Mouse (Mus musculus) neural tube, embryonic 14.5 days (tissue): ENCODE results near the gene Atp8b4. TPM values are rescaled to one million over a fixed set of nuclear protein-coding genes. Genes with fewer than 3 reads are reported as not detected.

Experiments
- ATAC-seq: fragments of 200-750 bp; cut with Nextera tagmentation; 2 replicates; pipeline ENCODE4 v1.8.0; 2017; ENCODE audit warnings: low read depth, mild to moderate bottlenecking, moderate TSS enrichment, moderate library complexity
- H3K27ac ChIP-seq: fragments of 300-500 bp; sonication (generic); 2 replicates; pipeline ENCODE4 v1.5.1; 2014; ENCODE audit warnings: low read depth, mild to moderate bottlenecking, control low read depth, low read length, moderate library complexity, mixed read lengths
- H3K27me3 ChIP-seq: fragments of 300-500 bp; sonication (generic); 2 replicates; pipeline ENCODE4 v1.6.1; 2014; ENCODE audit warnings: low read length; ENCODE audit not compliant: control insufficient read depth, insufficient read depth
- H3K36me3 ChIP-seq: fragments of 300-500 bp; sonication (generic); 2 replicates; pipeline ENCODE4 v1.6.1; 2014; ENCODE audit warnings: low read length, mixed read lengths; ENCODE audit not compliant: control insufficient read depth, insufficient read depth
- H3K4me1 ChIP-seq: fragments of 300-500 bp; sonication (generic); 2 replicates; pipeline ENCODE4 v1.6.1; 2014; ENCODE audit warnings: low read length; ENCODE audit not compliant: control insufficient read depth, insufficient read depth
- H3K4me2 ChIP-seq: fragments of 300-500 bp; sonication (generic); 2 replicates; pipeline ENCODE4 v1.6.1; 2014; ENCODE audit warnings: mild to moderate bottlenecking, low read depth, low read length, control low read depth
- H3K4me3 ChIP-seq: fragments of 300-500 bp; sonication (generic); 2 replicates; pipeline ENCODE4 v1.5.1; 2014; ENCODE audit warnings: low read depth, low read length, control low read depth, mixed read lengths
- H3K9ac ChIP-seq: fragments of 300-500 bp; sonication (generic); replicated peaks from 2 replicates; pipeline ENCODE4 v1.6.1; 2014; ENCODE audit warnings: low read depth, mild to moderate bottlenecking, control low read depth, low read length, mixed read lengths
- H3K9me3 ChIP-seq: fragments of 300-500 bp; sonication (generic); 2 replicates; pipeline ENCODE4 v1.6.1; 2016; ENCODE audit warnings: low read length; ENCODE audit not compliant: control insufficient read depth
- WGBS: fragments of 180-500 bp; shearing (Covaris S2); extraction: QIAGEN DNeasy Blood & Tissue Kit; methylation state at CpG from one replicate; pipeline ENCODE4 v1.1.7; 2014; 5-methylcytosine and 5-hydroxymethylcytosine counted together
- polyA plus RNA-seq: library from polyadenylated mRNA; unstranded; fragments of >200 nt; fragmentation: Nextera tagmentation; extraction: Ambion mirVana; gene quantifications from 2 replicates; pipeline ENCODE4 v1.2.1, GENCODE M21; 2014

The Atp8b4 gene
- polyA plus RNA-seq, 1 experiment from 2014 or later: 0.03 TPM

DNA sequence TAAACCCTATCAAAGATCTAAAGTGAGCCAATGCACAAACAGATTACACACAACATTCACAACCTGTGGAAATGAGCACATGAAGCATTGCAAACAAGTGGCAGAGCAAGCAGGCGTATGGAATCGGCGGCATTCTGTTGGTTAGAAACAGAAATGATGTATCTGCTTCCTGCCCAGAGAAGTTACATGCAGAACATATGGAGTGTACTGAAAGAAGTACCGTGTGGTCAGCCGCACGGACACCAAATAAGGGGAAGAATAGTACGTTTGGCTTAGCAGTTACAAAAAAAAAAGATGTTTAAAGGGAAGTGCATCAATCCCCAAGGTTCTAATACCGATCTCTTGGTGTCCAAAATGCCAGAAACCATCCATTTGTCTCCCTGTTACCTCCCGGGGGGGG, 9.9 kb downstream of the Atp8b4 start:
- H3K27ac ChIP-seq: no peak overlapping the region
- H3K4me1 ChIP-seq: no peaks in the 10 kb centered on the region
- 88% methylated on average over 9 of the region's 9 CpGs for WGBS
- H3K4me2 ChIP-seq: no peak overlapping the region
- H3K9me3 ChIP-seq: no peaks in the 10 kb centered on the region
- H3K27me3 ChIP-seq: no peaks in the 10 kb centered on the region
- H3K9ac ChIP-seq: no peak overlapping the region
- H3K36me3 ChIP-seq: no peaks in the 10 kb centered on the region
- ATAC-seq: no peak
- no peak overlapping the region for H3K4me3 ChIP-seq

- no peaks in the 10 kb centered on the region for H3K4me1 ChIP-seq
- H3K4me3 ChIP-seq: no peak overlapping the region
- H3K27me3 ChIP-seq: no peaks in the 10 kb centered on the region
- no peaks in the 10 kb centered on the region for H3K36me3 ChIP-seq
- H3K9me3 ChIP-seq: no peaks in the 10 kb centered on the region
- H3K27ac ChIP-seq: no peak overlapping the region
- H3K4me2 ChIP-seq: no peak overlapping the region
- ATAC-seq: no peak
- H3K9ac ChIP-seq: no peak overlapping the region
- 89% methylated on average over 11 of the region's 11 CpGs for WGBS
These were observed 15.0 kb downstream of the Atp8b4 start for GRCm38 (mm10) chr2:126485262-126486017.

GRCm38 (mm10) chr2:126483337-126483736, 17.1 kb downstream of the Atp8b4 start:
- H3K4me3 ChIP-seq: no peak overlapping the region
- WGBS: 90% methylated on average over 6 of the region's 6 CpGs

DNA sequence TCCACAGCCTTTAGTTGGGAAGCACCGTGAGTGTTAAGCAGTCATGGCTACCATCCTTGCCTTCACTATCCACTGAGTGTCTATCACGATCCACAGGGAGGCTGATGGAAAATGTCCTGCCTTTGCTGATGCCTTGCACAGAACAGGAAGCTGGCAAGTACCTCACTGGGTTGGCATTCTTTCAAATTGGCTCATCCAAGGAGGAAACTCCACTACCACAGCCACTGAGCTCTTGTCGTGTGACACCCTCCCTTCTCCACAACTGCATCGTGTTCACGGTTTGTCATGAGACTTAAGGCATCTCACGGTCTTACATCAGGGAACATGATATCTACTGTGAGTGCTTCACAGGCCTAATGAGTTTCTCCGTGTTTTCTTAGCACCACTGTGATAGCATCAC, 22.9 kb downstream of the Atp8b4 start:
- no peak overlapping the region for H3K4me2 ChIP-seq
- no peaks in the 10 kb centered on the region for H3K9me3 ChIP-seq
- H3K36me3 ChIP-seq: no peaks in the 10 kb centered on the region
- H3K9ac ChIP-seq: no peak overlapping the region
- no peaks in the 10 kb centered on the region for H3K27me3 ChIP-seq
- ATAC-seq: no peak
- no peak overlapping the region for H3K4me3 ChIP-seq
- H3K4me1 ChIP-seq: no peaks in the 10 kb centered on the region
- 90% methylated on average over 7 of the region's 7 CpGs for WGBS
- no peak overlapping the region for H3K27ac ChIP-seq

More at GRCm38 (mm10) chr2:126483337-126483736, 17.1 kb downstream of the Atp8b4 start:
- no peak overlapping the region for H3K4me2 ChIP-seq
- H3K27me3 ChIP-seq: no peaks in the 10 kb centered on the region
- no peak overlapping the region for H3K9ac ChIP-seq
- no peaks in the 10 kb centered on the region for H3K4me1 ChIP-seq
- no peak overlapping the region for H3K27ac ChIP-seq
- no peaks in the 10 kb centered on the region for H3K36me3 ChIP-seq
- H3K9me3 ChIP-seq: no peaks in the 10 kb centered on the region
- ATAC-seq: no peak

DNA sequence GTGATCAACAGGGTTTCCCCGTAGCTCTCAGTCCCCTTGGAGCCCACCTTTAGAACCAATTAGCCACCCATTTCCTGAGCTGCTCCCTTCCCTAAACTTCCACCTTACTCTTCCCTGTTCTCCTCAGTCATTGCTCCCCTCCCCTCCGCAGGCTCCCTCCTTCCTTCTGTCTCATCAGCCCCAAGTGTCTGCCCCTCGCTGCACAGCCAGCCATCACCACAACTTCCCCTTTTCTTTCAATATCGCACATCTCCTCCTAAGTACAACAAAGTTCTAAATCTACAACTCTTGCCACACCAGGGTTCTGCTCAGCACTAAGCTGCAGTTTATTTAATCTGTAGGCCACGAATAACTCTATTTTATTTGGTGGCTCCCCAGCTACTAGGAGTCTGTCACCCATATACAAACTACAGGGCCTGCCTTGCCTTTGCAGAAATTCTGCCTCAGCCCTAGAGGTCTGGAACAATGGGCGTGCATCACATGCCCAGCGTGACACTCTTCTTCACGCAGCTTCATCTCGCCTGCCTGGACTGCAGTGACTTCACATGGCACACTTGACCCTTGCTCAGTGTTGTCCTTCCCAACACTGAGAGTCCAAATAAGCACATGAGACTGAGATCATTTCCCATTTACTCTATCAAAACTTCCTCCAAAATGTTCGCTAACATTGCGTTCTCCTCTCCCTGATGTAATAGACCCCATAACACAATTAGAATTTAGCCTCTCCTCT, 24.6 kb downstream of the Atp8b4 start:
- no peaks in the 10 kb centered on the region for H3K36me3 ChIP-seq
- WGBS: 86% methylated on average over 11 of the region's 11 CpGs
- ATAC-seq: no peak
- no peak overlapping the region for H3K27ac ChIP-seq
- H3K4me1 ChIP-seq: no peaks in the 10 kb centered on the region
- H3K4me2 ChIP-seq: no peak overlapping the region
- no peak overlapping the region for H3K9ac ChIP-seq
- no peak overlapping the region for H3K4me3 ChIP-seq
- no peaks in the 10 kb centered on the region for H3K27me3 ChIP-seq
- no peaks in the 10 kb centered on the region for H3K9me3 ChIP-seq

GRCm38 (mm10) chr2:126474019-126474418, 26.5 kb downstream of the Atp8b4 start:
- Histone ChIP-seq H3K4me2 (no peak overlapping the region), H3K27me3 (no peaks in the 10 kb centered on the region), H3K4me1 (no peaks in the 10 kb centered on the region), H3K27ac (no peak overlapping the region), H3K9ac (no peak overlapping the region), H3K4me3 (no peak overlapping the region), H3K9me3 (no peaks in the 10 kb centered on the region), H3K36me3 (no peaks in the 10 kb centered on the region)
- WGBS: 95% methylated on average over 6 of the region's 6 CpGs
- ATAC-seq: no peak

GRCm38 (mm10) chr2:126472836-126473235, 27.6 kb downstream of the Atp8b4 start:
- no peak overlapping the region for H3K4me3 ChIP-seq
- no peak for ATAC-seq
- WGBS: 86% methylated on average over 5 of the region's 5 CpGs
- H3K9ac ChIP-seq: no peak overlapping the region
- H3K27ac ChIP-seq: no peak overlapping the region
- H3K36me3 ChIP-seq: no peaks in the 10 kb centered on the region
- H3K4me2 ChIP-seq: no peak overlapping the region
- H3K9me3 ChIP-seq: no peaks in the 10 kb centered on the region
- no peaks in the 10 kb centered on the region for H3K27me3 ChIP-seq
- no peaks in the 10 kb centered on the region for H3K4me1 ChIP-seq

DNA sequence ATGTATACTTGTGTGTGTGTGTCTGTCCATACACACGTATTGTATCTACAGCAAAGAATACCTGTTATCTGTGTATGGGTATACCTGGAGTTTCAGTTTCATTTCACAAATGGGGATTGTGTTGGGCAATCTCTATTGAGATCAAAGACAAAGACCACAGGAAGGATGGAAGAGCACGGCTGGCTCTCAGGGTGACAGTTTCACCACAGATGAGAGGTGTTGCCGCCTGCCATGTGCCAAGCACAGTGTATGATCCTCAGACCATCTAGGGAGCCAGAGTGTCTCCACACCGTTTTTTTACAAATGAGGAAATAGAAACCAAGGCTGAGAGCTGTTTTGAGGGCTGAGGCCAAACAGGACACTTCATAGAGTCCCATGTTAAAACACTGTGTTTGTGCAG, 32.7 kb downstream of the Atp8b4 start:
- WGBS: 86% methylated on average over 4 of the region's 4 CpGs
- Histone ChIP-seq H3K4me3 (no peak overlapping the region), H3K4me1 (no peaks in the 10 kb centered on the region), H3K9me3 (no peaks in the 10 kb centered on the region), H3K4me2 (no peak overlapping the region), H3K27me3 (no peaks in the 10 kb centered on the region), H3K36me3 (no peaks in the 10 kb centered on the region), H3K27ac (no peak overlapping the region), H3K9ac (no peak overlapping the region)
- ATAC-seq: no peak

- no peak overlapping the region for H3K4me2 ChIP-seq
- H3K4me1 ChIP-seq: no peaks in the 10 kb centered on the region
- ATAC-seq: no peak
- no peak overlapping the region for H3K27ac ChIP-seq
- no peaks in the 10 kb centered on the region for H3K9me3 ChIP-seq
- WGBS: 83% methylated on average over 13 of the region's 13 CpGs
- no peaks in the 10 kb centered on the region for H3K36me3 ChIP-seq
- H3K4me3 ChIP-seq: no peak overlapping the region
- no peaks in the 10 kb centered on the region for H3K27me3 ChIP-seq
- H3K9ac ChIP-seq: no peak overlapping the region
These were observed 33.9 kb downstream of the Atp8b4 start for GRCm38 (mm10) chr2:126466391-126467134.
